Mouse (Mus musculus) embryonic fibroblast, embryonic 13.5 days (primary cell): Measurements from ENCODE around the gene Tecpr1.

Experiments used
- CTCF ChIP-seq: IDR thresholded peaks from 2 replicates; pipeline ENCODE4 v1.5.1; 2011; ENCODE audit warnings: mild to moderate bottlenecking, control low read depth, low read length, moderate library complexity, borderline replicate concordance; ENCODE audit not compliant: insufficient read depth
- POLR2A ChIP-seq: IDR thresholded peaks from 2 replicates; pipeline ENCODE4 v1.6.1; 2011; ENCODE audit warnings: low read depth, mild to moderate bottlenecking, control low read depth, low read length, moderate library complexity

GRCm38 (mm10) chr5:144258687-144259086, 35.3 kb upstream of the Tecpr1 start:
- TF ChIP-seq CTCF (no peak), POLR2A (no peak)
